Mouse (Mus musculus) ES-E14 (cell line): Measurements from ENCODE around the gene Heatr4.

ENCODE experiments used
- HCFC1 ChIP-seq: IDR thresholded peaks from 2 replicates; pipeline ENCODE4 v1.6.1; 2012; ENCODE audit warnings: low read length, inconsistent platforms, borderline replicate concordance; ENCODE audit not compliant: insufficient read depth
- MAFK ChIP-seq: IDR thresholded peaks from 2 replicates; pipeline ENCODE4 v1.6.1; 2014; ENCODE audit warnings: mild to moderate bottlenecking, low read depth, low read length, inconsistent platforms; ENCODE audit not compliant: insufficient read depth
- ZNF384 ChIP-seq: IDR thresholded peaks from 2 replicates; pipeline ENCODE4 v1.6.1; 2012; ENCODE audit warnings: low read depth, low read length, inconsistent platforms

DNA sequence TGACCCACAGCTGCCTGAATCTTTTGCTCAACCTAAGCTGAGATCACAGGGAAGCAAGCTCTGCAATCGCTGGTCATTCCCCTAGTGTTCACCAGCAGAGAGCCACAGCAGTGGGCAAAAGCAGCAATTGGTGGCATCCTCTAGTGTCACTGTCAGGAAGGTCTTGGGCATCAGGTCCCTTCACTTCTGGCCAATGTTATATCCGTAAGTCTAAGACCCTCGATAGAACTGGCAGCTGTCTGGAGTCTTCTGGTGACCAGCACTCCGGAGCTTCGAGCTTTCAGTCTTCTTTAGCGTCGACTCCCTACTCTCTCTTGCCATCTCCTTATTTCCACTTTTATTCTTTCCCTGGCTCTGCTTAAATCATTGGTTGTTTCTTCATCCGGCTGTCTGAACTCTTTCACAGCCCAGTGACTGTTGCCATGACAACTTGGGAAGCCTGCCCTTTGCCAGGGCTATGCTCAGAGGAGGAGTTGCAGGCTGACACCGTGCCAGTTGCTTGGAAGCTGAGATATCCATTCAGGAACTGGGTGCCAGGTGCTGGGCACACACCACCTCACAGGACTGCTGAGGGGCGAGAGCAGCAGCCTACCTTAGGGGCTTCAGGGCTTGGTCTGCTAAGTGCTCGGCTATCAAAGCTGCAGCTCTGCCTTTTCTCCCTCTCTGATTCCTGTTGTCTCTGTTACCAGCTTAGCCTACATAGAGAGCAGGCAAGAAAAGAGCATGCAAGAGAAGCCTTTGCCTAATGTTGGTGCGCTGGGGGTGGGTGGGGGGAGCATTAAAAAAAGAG lies 26.8 kb upstream of the Heatr4 start:
- no peak for TF ChIP-seq ZNF384
- no peak for TF ChIP-seq HCFC1
- TF ChIP-seq MAFK = no peak
